9 mouse cellular contexts compared by ENCODE assay signal in the genomic region with DNA sequence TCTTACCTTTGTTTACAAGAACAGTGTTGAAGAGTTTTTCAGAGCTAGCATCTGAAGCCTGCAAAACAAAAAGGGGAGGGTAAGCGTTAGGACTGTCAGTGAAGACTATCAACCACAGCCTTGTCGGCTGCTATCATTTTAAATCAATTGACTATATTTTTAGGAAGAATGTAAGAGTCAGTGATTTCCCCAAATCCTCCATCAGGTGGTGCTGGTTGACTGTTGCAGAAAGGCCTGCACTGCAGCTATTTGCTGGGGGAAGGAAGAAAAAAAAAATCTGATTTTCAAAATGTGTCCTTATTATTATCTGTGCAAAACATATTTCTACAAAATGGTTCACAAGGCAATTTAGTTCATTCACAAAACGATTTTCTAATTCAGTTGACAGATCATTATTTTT.
DNase-seq lines count a peak whose midpoint lies in the region; ATAC-seq and TF ChIP-seq lines count a peak whose summit lies in the region.
"Had no signal": no experiment of that assay in that cellular context is flagged by ENCODE, and none has a peak within 500 bp of the region (broad histone marks: within the 10 kb centered on the region; RNA-seq: fewer than 3 reads in every experiment).

No protein-coding gene starts in this region.

- 28% methylated on average over 3 of the region's 3 CpGs for WGBS in heart, adult 2 months
- WGBS in hindbrain, embryonic 12.5 days, result 25% methylated on average over 3 of the region's 3 CpGs
- WGBS in limb, embryonic 14.5 days, result 26% methylated on average over 3 of the region's 3 CpGs

- no peak for TF ChIP-seq POLR2A in heart, adult 2 months (IDR thresholded peaks at IDR 0.05; ENCODE audit: insufficient read depth, low read depth, low read length)
- TF ChIP-seq POLR2A in MEL (IDR thresholded peaks at IDR 0.05; ENCODE audit: control insufficient read depth in 1 of 2, insufficient read depth in 1 of 2, low read depth in 1 of 2, low read length in 2 of 2, poor library complexity in 1 of 2), result no peak
- TF ChIP-seq POLR2A in limb, embryonic 14.5 days (IDR thresholded peaks at IDR 0.05; ENCODE audit: borderline replicate concordance, extremely low read depth, insufficient read depth, insufficient read length), result no peak

- H3K9me3 ChIP-seq in MEL (replicated peaks; ENCODE audit: insufficient read depth, low read length), result no peaks in the 10 kb centered on the region
- no peaks in the 10 kb centered on the region for H3K9me3 ChIP-seq in hindbrain, embryonic 12.5 days (replicated peaks)
- no peaks in the 10 kb centered on the region for H3K9me3 ChIP-seq in limb, embryonic 14.5 days (ENCODE audit: control insufficient read depth, low read length)

- no peak overlapping the region for H3K27ac ChIP-seq in heart, adult 2 months
- no peak overlapping the region for H3K27ac ChIP-seq in MEL (ENCODE audit: control insufficient read depth, low read depth, low read length)
- H3K27ac ChIP-seq in hindbrain, embryonic 12.5 days, result no peak overlapping the region
- H3K27ac ChIP-seq in limb, embryonic 14.5 days (replicated peaks; ENCODE audit: low read depth, low read length), result no peak overlapping the region

- intact Hi-C loops in heart, adult 2 months (cut with DNase I), result loop anchor here (10.0 kb wide), 1 partner anchor 581 kb away; no protein-coding TSS in a partner anchor

- H3K4me3 ChIP-seq in heart, adult 2 months, result no peak overlapping the region
- H3K4me3 ChIP-seq in MEL (ENCODE audit: control insufficient read depth in 1 of 2, insufficient read depth in 1 of 2, low read depth in 2 of 2, low read length in 2 of 2), result no peak overlapping the region
- H3K4me3 ChIP-seq in hindbrain, embryonic 12.5 days, result peak overlapping the region; percentile 25
- peak overlapping the region; percentile 10 for H3K4me3 ChIP-seq in limb, embryonic 14.5 days (replicated peaks; ENCODE audit: low read length)

- peak overlapping the region; percentile 49 for H3K4me2 ChIP-seq in hindbrain, embryonic 12.5 days (replicated peaks)
- peak overlapping the region; percentile 15; the same call in 1 of the 2 replicates for H3K4me2 ChIP-seq in limb, embryonic 14.5 days (replicated peaks; ENCODE audit: low read depth, low read length, severe bottlenecking)

- TF ChIP-seq EP300 in heart, adult 2 months (IDR thresholded peaks at IDR 0.05; ENCODE audit: insufficient read depth, low read depth, low read length), result 0 out of 2 replicates have a peak, but pooled peaks have one; percentile 45
- no peak for TF ChIP-seq EP300 in MEL (IDR thresholded peaks at IDR 0.05; ENCODE audit: low read depth in 1 of 2, low read length in 2 of 2)

- H3K79me2 ChIP-seq in heart, adult 2 months (replicated peaks; ENCODE audit: control insufficient read depth, insufficient read depth, low read length), result 0 out of 2 replicates have a peak, but pooled peaks cover 3% of the 10 kb centered on the region
- no peaks in the 10 kb centered on the region for H3K79me2 ChIP-seq in MEL (ENCODE audit: control insufficient read depth, insufficient read depth, low read length, poor library complexity)

- peaks cover 7% of the 10 kb centered on the region for H3K36me3 ChIP-seq in heart, adult 2 months (ENCODE audit: control insufficient read depth, insufficient read depth, low read length)
- H3K36me3 ChIP-seq in MEL (ENCODE audit: control insufficient read depth in 1 of 2, insufficient read depth in 2 of 2, low read length in 2 of 2), result no peaks in the 10 kb centered on the region
- peaks cover 18% of the 10 kb centered on the region for H3K36me3 ChIP-seq in hindbrain, embryonic 12.5 days
- peaks cover 27% of the 10 kb centered on the region for H3K36me3 ChIP-seq in limb, embryonic 14.5 days (ENCODE audit: control insufficient read depth, insufficient read depth, low read length)
- H3K36me3 ChIP-seq: G1E had no signal

- H3K27me3 ChIP-seq in heart, adult 2 months (ENCODE audit: control insufficient read depth, insufficient read depth, low read length), result no peaks in the 10 kb centered on the region
- no peaks in the 10 kb centered on the region for H3K27me3 ChIP-seq in MEL (ENCODE audit: control insufficient read depth in 1 of 2, insufficient read depth in 2 of 2, low read length in 2 of 2)
- H3K27me3 ChIP-seq in hindbrain, embryonic 12.5 days, result no peaks in the 10 kb centered on the region
- H3K27me3 ChIP-seq in limb, embryonic 14.5 days (ENCODE audit: control insufficient read depth, insufficient read depth, low read length), result no peaks in the 10 kb centered on the region

- DNase-seq in heart, adult 2 months, result peak in 1 of 2 experiments; percentile 22
- DNase-seq in heart, adult 11 months, result no peak
- peak; percentile 2 for DNase-seq in MEL (ENCODE audit: low read depth, low spot score)
- DNase-seq in limb, embryonic 14.5 days (ENCODE audit: low spot score), result peak; percentile 85
- peak; percentile 84 for DNase-seq in retina, embryonic 14.5 days (ENCODE audit: low spot score)
- no peak for DNase-seq in ovary, postnatal 10 days (ENCODE audit: low spot score)

- TF ChIP-seq CTCF in heart, adult 2 months (IDR thresholded peaks at IDR 0.05), result peak; percentile 94
- 0 out of 6 replicates have a peak, but pooled peaks of 1 of the 3 experiments have one; percentile 19 for TF ChIP-seq CTCF in MEL (IDR thresholded peaks at IDR 0.05 in 2 of 3, conservative IDR thresholded peaks at IDR 0.05 in 1 of 3; ENCODE audit: control insufficient read depth in 1 of 3, insufficient read depth in 1 of 3, low read depth in 2 of 3, low read length in 3 of 3, poor library complexity in 1 of 3, severe bottlenecking in 1 of 3)

- H3K4me1 ChIP-seq in heart, adult 2 months (ENCODE audit: control insufficient read depth, insufficient read depth, low read length), result peaks cover 1% of the 10 kb centered on the region; the same call in 1 of the 2 replicates
- no peaks in the 10 kb centered on the region for H3K4me1 ChIP-seq in MEL (ENCODE audit: control insufficient read depth in 1 of 2, insufficient read depth in 2 of 2, low read length in 2 of 2)
- peaks cover 58% of the 10 kb centered on the region for H3K4me1 ChIP-seq in hindbrain, embryonic 12.5 days
- H3K4me1 ChIP-seq in limb, embryonic 14.5 days (ENCODE audit: control insufficient read depth, insufficient read depth, low read length), result peaks cover 30% of the 10 kb centered on the region

- TF ChIP-seq RAD21 in MEL (IDR thresholded peaks at IDR 0.05; ENCODE audit: low read depth, low read length), result peak; percentile 25

- H3K9ac ChIP-seq in heart, adult 2 months (ENCODE audit: low read depth, low read length), result no peak overlapping the region
- no peak overlapping the region for H3K9ac ChIP-seq in MEL (ENCODE audit: control insufficient read depth, low read depth, low read length, poor library complexity, severe bottlenecking)
- peak overlapping the region; percentile 55 for H3K9ac ChIP-seq in hindbrain, embryonic 12.5 days
- H3K9ac ChIP-seq in limb, embryonic 14.5 days (ENCODE audit: low read depth, low read length, severe bottlenecking), result no peak overlapping the region

- ATAC-seq in common myeloid progenitor, adult 5-6 weeks (replicated peaks; ENCODE audit: low read depth, poor library complexity, severe bottlenecking), result peak; percentile 57
- no peak for ATAC-seq in hindbrain, embryonic 12.5 days (ENCODE audit: low FRiP score)
- no peak for ATAC-seq in limb, embryonic 14.5 days (ENCODE audit: low FRiP score, low read depth)

TF ChIP-seq in MEL, 35 proteins besides CTCF, POLR2A, EP300 and RAD21:
- TF ChIP-seq ZC3H11A (IDR thresholded peaks at IDR 0.05; ENCODE audit: low read depth, low read length) (0 out of 2 replicates have a peak, but pooled peaks have one; percentile 2), SMC3 (IDR thresholded peaks at IDR 0.05; ENCODE audit: low read depth, low read length) (peak; percentile 25), USF1 (IDR thresholded peaks at IDR 0.05; ENCODE audit: low read depth, low read length) (no peak)

Comparison
In these comparisons a context has a peak if more than half of its experiments do, and no peak if none do; other contexts are left out.
1. DNase-seq: peak in MEL (single experiment), limb, embryonic 14.5 days (single experiment) and retina, embryonic 14.5 days (single experiment); none in heart, adult 11 months (single experiment) and ovary, postnatal 10 days (single experiment).
2. H3K4me3 ChIP-seq: peak in hindbrain, embryonic 12.5 days (single experiment) and limb, embryonic 14.5 days (single experiment); none in heart, adult 2 months (single experiment) and MEL (0 of 2).